In the genomic region with DNA sequence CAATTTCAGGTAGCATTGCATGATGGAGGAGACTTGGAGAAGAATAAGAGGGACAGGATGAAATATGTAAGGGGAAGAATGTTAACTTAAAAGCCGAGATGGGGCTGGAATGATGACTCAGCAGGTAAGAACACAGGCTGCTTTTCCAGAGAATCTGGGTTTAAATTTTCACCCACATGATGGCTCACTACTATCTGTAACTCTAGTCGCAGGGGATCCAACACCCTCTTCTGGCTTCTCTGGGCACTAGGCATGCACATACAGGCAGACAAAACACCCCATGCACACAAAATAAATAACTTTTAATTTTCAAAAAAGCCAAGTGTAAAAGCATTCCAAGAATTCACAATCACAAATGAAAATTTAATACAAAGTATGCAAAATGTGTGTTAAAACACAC, we compare ENCODE assay signal across 30 mouse cellular contexts. TPM values are rescaled to one million over a fixed set of nuclear protein-coding genes. Genes with fewer than 3 reads are reported as not detected.
DNase-seq lines count a peak whose midpoint lies in the region; ATAC-seq and TF ChIP-seq lines count a peak whose summit lies in the region.
"Had no signal": no experiment of that assay in that cellular context is flagged by ENCODE, and none has a peak within 500 bp of the region (broad histone marks: within the 10 kb centered on the region; RNA-seq: fewer than 3 reads in every experiment).

No protein-coding gene starts in this region.

- 0 out of 2 replicates have a peak, but pooled peaks have one; percentile 10 for TF ChIP-seq CTCF in kidney, postnatal 0 days (IDR thresholded peaks at IDR 0.05; ENCODE audit: low read depth)
- no peak for TF ChIP-seq CTCF in CH12.LX (conservative IDR thresholded peaks at IDR 0.05 in 1 of 2, IDR thresholded peaks at IDR 0.05 in 1 of 2; ENCODE audit: low read depth in 2 of 2, low read length in 2 of 2)

- H3K9ac ChIP-seq in heart, embryonic 11.5 days (ENCODE audit: low read depth, low read length), result no peak overlapping the region
- no peak overlapping the region for H3K9ac ChIP-seq in kidney, postnatal 0 days (ENCODE audit: low read depth, low read length)
- H3K9ac ChIP-seq in CH12.LX (ENCODE audit: insufficient read depth, low read depth), result no peak overlapping the region
- H3K9ac ChIP-seq: embryonic facial prominence, embryonic 13.5 days; forebrain, embryonic 12.5 days; forebrain, embryonic 15.5 days; heart, embryonic 12.5 days; heart, embryonic 15.5 days; hindbrain, embryonic 13.5 days; intestine, embryonic 15.5 days had no signal

- dilution Hi-C loops in CH12.LX (cut with MboI; ENCODE audit: extremely low pct_ligation_motif_present, extremely low pct_unique_long_range_greater_than_20kb, low sequenced_read_pairs), result no loop called here

- in situ Hi-C loops in CH12.LX (cut with MboI; ENCODE audit: low pct_ligation_motif_present, low pct_unique_long_range_greater_than_20kb, low sequenced_read_pairs), result loop anchor here (5.0 kb wide), 1 partner anchor 122 kb away; no protein-coding TSS in a partner anchor

- H3K36me3 ChIP-seq in heart, embryonic 11.5 days (ENCODE audit: control insufficient read depth, insufficient read depth, low read length), result no peaks in the 10 kb centered on the region
- H3K36me3 ChIP-seq in kidney, postnatal 0 days (ENCODE audit: insufficient read depth, low read length), result no peaks in the 10 kb centered on the region
- H3K36me3 ChIP-seq in CH12.LX (replicated peaks in 1 of 2; ENCODE audit: control insufficient read depth in 1 of 2, insufficient read depth in 1 of 2, low read length in 1 of 2), result no peaks in the 10 kb centered on the region
- H3K36me3 ChIP-seq: embryonic facial prominence, embryonic 10.5 days; embryonic facial prominence, embryonic 13.5 days; forebrain, embryonic 12.5 days; forebrain, embryonic 15.5 days; heart, embryonic 12.5 days; heart, embryonic 15.5 days; hindbrain, embryonic 10.5 days; hindbrain, embryonic 13.5 days; intestine, embryonic 15.5 days had no signal

- peak; percentile 37 for DNase-seq in heart, adult 11 months
- no peak for DNase-seq in kidney, postnatal 0 days (ENCODE audit: low spot score)
- DNase-seq in kidney, postnatal 14 days, result no peak
- no peak for DNase-seq in CH12.LX (ENCODE audit: extremely low read depth)
- DNase-seq in brain, adult 2 months (ENCODE audit: low read depth, low spot score), result peak; percentile 70
- DNase-seq in cerebellum, adult 9-11 months, result no peak
- DNase-seq: adrenal gland, adult 8-10 months; adrenal gland, postnatal 36 days; B cell, adult 2 months; cerebellum, adult 11 months; cerebellum, postnatal 36 days; embryo, embryonic 11 days; gastrocnemius, adult 2 months; gastrocnemius, postnatal 14 days; heart, adult 18-20 months; heart, postnatal 10 days; heart, postnatal 36 days had no signal

- H3K4me2 ChIP-seq in heart, embryonic 11.5 days, result no peak overlapping the region
- H3K4me2 ChIP-seq in kidney, postnatal 0 days (ENCODE audit: low read length), result no peak overlapping the region
- H3K4me2 ChIP-seq in CH12.LX (ENCODE audit: insufficient read depth, low read depth, poor library complexity, severe bottlenecking), result no peak overlapping the region
- H3K4me2 ChIP-seq: embryonic facial prominence, embryonic 13.5 days; forebrain, embryonic 12.5 days; forebrain, embryonic 15.5 days; heart, embryonic 12.5 days; heart, embryonic 15.5 days; hindbrain, embryonic 13.5 days; intestine, embryonic 15.5 days had no signal

- no peak overlapping the region for H3K4me3 ChIP-seq in heart, embryonic 11.5 days (ENCODE audit: low read depth, low read length)
- no peak overlapping the region for H3K4me3 ChIP-seq in kidney, postnatal 0 days (replicated peaks; ENCODE audit: low read depth, low read length)
- no peak overlapping the region for H3K4me3 ChIP-seq in CH12.LX (replicated peaks in 1 of 3; ENCODE audit: low read depth in 2 of 3, low read length in 2 of 3, poor library complexity in 1 of 3)
- H3K4me3 ChIP-seq: embryonic facial prominence, embryonic 10.5 days; embryonic facial prominence, embryonic 13.5 days; erythroblast, embryonic 14.5 days; forebrain, embryonic 12.5 days; forebrain, embryonic 15.5 days; gastrocnemius, adult 2 months; heart, embryonic 12.5 days; heart, embryonic 15.5 days; hindbrain, embryonic 10.5 days; hindbrain, embryonic 13.5 days; intestine, embryonic 15.5 days had no signal

- no peak for TF ChIP-seq POLR2A in CH12.LX (IDR thresholded peaks at IDR 0.05; ENCODE audit: low read depth, low read length)

- no peak overlapping the region for H3K27ac ChIP-seq in heart, embryonic 11.5 days (ENCODE audit: low read depth, low read length)
- no peak overlapping the region for H3K27ac ChIP-seq in kidney, postnatal 0 days
- no peak overlapping the region for H3K27ac ChIP-seq in CH12.LX (ENCODE audit: insufficient read depth, low read depth)
- H3K27ac ChIP-seq: embryonic facial prominence, embryonic 10.5 days; embryonic facial prominence, embryonic 13.5 days; forebrain, embryonic 12.5 days; forebrain, embryonic 15.5 days; gastrocnemius, adult 2 months; heart, embryonic 15.5 days; hindbrain, embryonic 10.5 days; hindbrain, embryonic 13.5 days; intestine, embryonic 15.5 days had no signal

- no peaks in the 10 kb centered on the region for H3K9me3 ChIP-seq in heart, embryonic 11.5 days (replicated peaks; ENCODE audit: control insufficient read depth, low read length)
- no peaks in the 10 kb centered on the region for H3K9me3 ChIP-seq in kidney, postnatal 0 days (replicated peaks; ENCODE audit: low read length)
- H3K9me3 ChIP-seq in CH12.LX (replicated peaks; ENCODE audit: low read length), result no peaks in the 10 kb centered on the region
- H3K9me3 ChIP-seq: embryonic facial prominence, embryonic 10.5 days; embryonic facial prominence, embryonic 13.5 days; forebrain, embryonic 12.5 days; forebrain, embryonic 15.5 days; heart, embryonic 12.5 days; heart, embryonic 15.5 days; hindbrain, embryonic 10.5 days; hindbrain, embryonic 13.5 days; intestine, embryonic 15.5 days had no signal

- WGBS in heart, embryonic 11.5 days (ENCODE audit: insufficient replicate concordance), result 47% methylated on average over 2 of the region's 2 CpGs
- 41% methylated on average over 2 of the region's 2 CpGs for WGBS in kidney, postnatal 0 days

- H3K79me2 ChIP-seq in CH12.LX (replicated peaks; ENCODE audit: control insufficient read depth, extremely low read depth, insufficient read depth, poor library complexity, severe bottlenecking), result no peaks in the 10 kb centered on the region

- TF ChIP-seq EP300 in CH12.LX (IDR thresholded peaks at IDR 0.05; ENCODE audit: low read length), result no peak

- no peak for TF ChIP-seq RAD21 in CH12.LX (IDR thresholded peaks at IDR 0.05; ENCODE audit: low read depth, low read length)

- H3K4me1 ChIP-seq in heart, embryonic 11.5 days (ENCODE audit: control insufficient read depth, insufficient read depth, low read length), result peaks cover 13% of the 10 kb centered on the region
- no peaks in the 10 kb centered on the region for H3K4me1 ChIP-seq in kidney, postnatal 0 days (replicated peaks; ENCODE audit: insufficient read depth, low read length)
- H3K4me1 ChIP-seq in CH12.LX (ENCODE audit: control insufficient read depth in 1 of 2, insufficient read depth in 2 of 2), result no peaks in the 10 kb centered on the region
- H3K4me1 ChIP-seq: intestine, embryonic 15.5 days had no signal

- no peaks in the 10 kb centered on the region for H3K27me3 ChIP-seq in heart, embryonic 11.5 days (ENCODE audit: control insufficient read depth, insufficient read depth, low read length)
- no peaks in the 10 kb centered on the region for H3K27me3 ChIP-seq in kidney, postnatal 0 days (ENCODE audit: insufficient read depth, low read length)
- no peaks in the 10 kb centered on the region for H3K27me3 ChIP-seq in CH12.LX (replicated peaks)
- H3K27me3 ChIP-seq: embryonic facial prominence, embryonic 13.5 days; forebrain, embryonic 12.5 days; forebrain, embryonic 15.5 days; heart, embryonic 12.5 days; heart, embryonic 15.5 days; hindbrain, embryonic 13.5 days; intestine, embryonic 15.5 days had no signal

- no peak for ATAC-seq in heart, embryonic 11.5 days (replicated peaks; ENCODE audit: insufficient number of reproducible peaks, low FRiP score, low TSS enrichment)
- ATAC-seq in kidney, postnatal 0 days (replicated peaks; ENCODE audit: low FRiP score, low read depth), result no peak
- ATAC-seq: activated CD4-positive, CD25-positive, alpha-beta regulatory T cell, adult 4 months; intestine, embryonic 15.5 days had no signal

TF ChIP-seq in CH12.LX, 34 proteins besides CTCF, POLR2A, EP300 and RAD21:
- no peak for TF ChIP-seq GABPA (IDR thresholded peaks at IDR 0.05; ENCODE audit: insufficient replicate concordance, low read depth, low read length)
- TF ChIP-seq SIN3A (IDR thresholded peaks at IDR 0.05; ENCODE audit: low read length), result no peak
- no peak for TF ChIP-seq HCFC1 (IDR thresholded peaks at IDR 0.05; ENCODE audit: low read depth, low read length)
- TF ChIP-seq MAX (IDR thresholded peaks at IDR 0.05; ENCODE audit: low read length), result no peak
- TF ChIP-seq USF1 (IDR thresholded peaks at IDR 0.05; ENCODE audit: low read depth, low read length), result no peak
- peak; percentile 42; the same call in 1 of the 2 replicates for TF ChIP-seq MAFK (IDR thresholded peaks at IDR 0.05; ENCODE audit: insufficient replicate concordance, low read length)
- TF ChIP-seq POLR2AphosphoS2 (IDR thresholded peaks at IDR 0.05; ENCODE audit: low read depth, low read length), result no peak
- no peak for TF ChIP-seq ZKSCAN1 (IDR thresholded peaks at IDR 0.05; ENCODE audit: borderline replicate concordance, low read depth, low read length)

RNA-seq across cellular contexts. Expression of a gene that starts 25.8 kb away (rescaled TPM):
- polyA plus RNA-seq in heart, embryonic 11.5 days (2014; fragmentation: Nextera tagmentation; extraction: Ambion mirVana), result 0.07 TPM in 1 of 2 replicates, not detected in the other
- 19.2 and 25.5 TPM in 2 replicates for polyA plus RNA-seq in kidney, postnatal 0 days (2015; fragmentation: Nextera tagmentation; extraction: Ambion mirVana)
- total RNA-seq in CH12.LX (2012; rRNA removed) (not detected in 2 replicates), CH12.LX (2014; rRNA removed) (not detected in 2 replicates)
- polyA plus RNA-seq in CH12.LX (2012; ENCODE audit: insufficient read length, low read depth), result not detected in 2 replicates
- total RNA-seq: gastrocnemius, adult 2 months; gastrocnemius, postnatal 14 days; gastrocnemius, postnatal 4 days; heart, adult 18-20 months; heart, postnatal 36 days had no signal
- polyA plus RNA-seq: embryonic facial prominence, embryonic 10.5 days; embryonic facial prominence, embryonic 13.5 days; erythroblast, embryonic 14.5 days; heart, embryonic 12.5 days had no signal

RNA-seq across cellular contexts. Expression of a gene that starts 52.6 kb away (rescaled TPM):
- not detected in 2 replicates for polyA plus RNA-seq in heart, embryonic 11.5 days (2014; fragmentation: Nextera tagmentation; extraction: Ambion mirVana)
- 73.8 and 93.1 TPM in 2 replicates for polyA plus RNA-seq in kidney, postnatal 0 days (2015; fragmentation: Nextera tagmentation; extraction: Ambion mirVana)
- total RNA-seq in CH12.LX (2012; rRNA removed) (not detected in 2 replicates), CH12.LX (2014; rRNA removed) (not detected in 2 replicates)
- polyA plus RNA-seq in CH12.LX (2012; ENCODE audit: insufficient read length, low read depth), result not detected in 2 replicates
- total RNA-seq: adrenal gland, adult 8-10 months; adrenal gland, postnatal 36 days; gastrocnemius, adult 2 months; gastrocnemius, postnatal 14 days; gastrocnemius, postnatal 4 days; heart, adult 18-20 months; heart, postnatal 10 days; heart, postnatal 36 days had no signal
- polyA plus RNA-seq: activated CD4-positive, CD25-positive, alpha-beta regulatory T cell, adult 4 months; erythroblast, embryonic 14.5 days; heart, embryonic 12.5 days; heart, embryonic 15.5 days; intestine, embryonic 15.5 days had no signal

Comparison
In these comparisons a context has a peak if more than half of its experiments do, and no peak if none do; other contexts are left out.
1. DNase-seq: peak in heart, adult 11 months (single experiment) and brain, adult 2 months (single experiment); none in kidney, postnatal 0 days (single experiment), kidney, postnatal 14 days (single experiment), CH12.LX (single experiment) and cerebellum, adult 9-11 months (single experiment).
2. RNA of a gene that starts 25.8 kb away (polyA plus RNA-seq): 19.2 to 25.5 TPM in kidney, postnatal 0 days; 0.07 TPM in heart, embryonic 11.5 days and not detected in CH12.LX; every median in the first group is over 10 times any median in the second.
3. RNA of a gene that starts 52.6 kb away (polyA plus RNA-seq): 73.8 to 93.1 TPM in kidney, postnatal 0 days; not detected in heart, embryonic 11.5 days and not detected in CH12.LX; every median in the first group is over 10 times any median in the second.